Mouse (Mus musculus): ENCODE measurements at regions not wholly inside any gene's neighbourhood (a gene's known extent, or its start where the extent isn't known, plus 50 kb on each side); places are given as distances from the start of the nearest gene placed in this dataset.

DNA sequence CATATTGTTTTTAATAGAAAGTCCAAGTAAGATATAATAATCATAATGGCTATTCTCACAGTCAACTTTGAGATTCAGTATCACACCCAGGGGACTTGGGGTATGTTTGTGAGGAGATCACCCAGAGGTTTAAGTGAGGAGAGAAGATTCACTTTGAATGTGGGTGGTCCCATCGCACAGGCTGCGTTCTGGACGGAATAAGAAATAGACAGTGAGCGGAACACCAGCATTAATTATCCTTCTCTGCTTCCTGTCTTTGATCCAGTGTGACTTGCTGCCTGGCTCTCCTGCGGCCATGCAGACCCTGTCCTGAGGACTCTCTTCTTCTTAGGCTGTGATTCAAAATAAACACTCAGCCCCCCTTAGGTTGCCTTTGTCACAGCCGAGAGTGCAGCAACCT lies 60.6 kb upstream of the Kras start:
- no peak for DNase-seq

DNA sequence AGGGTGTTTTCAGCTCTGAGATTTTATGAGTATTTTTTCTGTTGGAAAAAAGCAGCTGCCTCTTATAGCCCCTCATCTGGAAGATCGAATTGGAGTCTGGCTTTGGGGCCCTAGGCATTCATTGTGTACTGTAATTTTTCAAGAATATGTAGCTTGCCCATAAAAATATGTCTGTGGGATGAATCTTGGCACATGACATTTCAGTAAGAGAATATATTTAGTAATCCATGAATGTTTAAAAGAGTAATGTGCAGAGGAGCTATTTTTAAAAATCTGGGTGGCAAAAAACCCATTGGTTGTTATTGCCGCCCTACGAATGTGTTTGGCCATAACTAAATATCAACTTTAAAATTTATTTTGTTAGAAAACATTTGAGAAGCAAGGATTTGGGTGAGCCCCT lies 59.0 kb upstream of the Kras start:
- no peak for DNase-seq

DNA sequence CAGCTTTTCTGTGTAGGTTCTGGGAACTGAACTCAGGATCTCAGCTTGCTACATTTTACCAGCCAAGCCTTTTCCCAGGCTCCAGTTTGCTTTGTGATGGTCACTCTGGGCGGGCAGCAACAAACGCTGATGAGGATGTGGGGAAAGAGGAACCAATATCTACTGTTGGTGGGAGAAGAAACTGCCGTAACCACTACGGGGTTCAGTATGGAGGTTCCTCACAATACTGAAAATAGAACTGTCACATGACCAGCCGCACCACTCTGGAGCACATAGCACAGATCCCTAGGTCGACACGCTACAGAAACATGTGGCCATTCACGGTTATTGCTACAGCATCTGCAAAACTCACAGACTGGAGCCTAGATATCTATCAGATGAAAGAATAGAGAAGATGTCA lies 57.2 kb upstream of the Kras start:
- DNase-seq, result no peak

DNA sequence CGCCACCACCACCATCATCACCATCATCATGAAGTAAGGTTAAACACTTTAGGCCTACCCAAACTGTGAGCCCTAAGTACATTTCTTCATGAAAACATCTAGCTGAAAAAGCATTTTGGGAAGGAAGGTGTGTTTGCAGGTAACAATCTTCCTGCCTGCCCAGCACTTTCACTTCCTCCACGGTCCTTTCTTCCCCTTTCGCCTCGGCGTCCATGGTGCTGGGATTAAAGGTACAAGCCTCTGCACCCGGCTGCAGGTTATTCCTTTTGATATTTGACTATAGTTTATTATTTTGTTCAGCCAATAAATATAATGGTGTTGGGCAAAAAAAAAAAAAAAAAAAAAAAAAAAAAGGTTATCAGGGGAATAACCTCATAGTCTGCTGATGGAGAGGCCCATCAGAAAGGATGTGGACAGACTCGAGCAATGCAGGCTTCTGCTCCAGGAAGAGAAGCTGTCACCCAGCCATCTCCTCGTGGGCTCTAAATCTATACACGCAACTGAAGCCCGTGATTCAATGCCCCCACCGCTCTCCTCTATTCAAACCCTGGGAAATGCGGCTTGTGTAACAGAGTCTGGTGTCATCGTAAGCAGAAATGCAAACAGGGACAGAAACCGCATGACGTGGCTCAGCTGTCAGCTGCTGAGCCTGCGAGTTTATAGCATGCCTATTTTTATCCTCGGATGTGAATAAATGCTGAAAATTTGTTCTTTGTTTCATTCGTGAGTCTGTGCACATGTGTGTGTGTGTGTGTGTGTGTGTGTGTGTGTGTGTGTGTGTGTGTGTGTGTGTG lies 56.5 kb upstream of the Kras start:
- no peak for DNase-seq

GRCm38 (mm10) chr6:145305669-145306068 lies 55.6 kb upstream of the Kras start:
- no peak for DNase-seq

DNA sequence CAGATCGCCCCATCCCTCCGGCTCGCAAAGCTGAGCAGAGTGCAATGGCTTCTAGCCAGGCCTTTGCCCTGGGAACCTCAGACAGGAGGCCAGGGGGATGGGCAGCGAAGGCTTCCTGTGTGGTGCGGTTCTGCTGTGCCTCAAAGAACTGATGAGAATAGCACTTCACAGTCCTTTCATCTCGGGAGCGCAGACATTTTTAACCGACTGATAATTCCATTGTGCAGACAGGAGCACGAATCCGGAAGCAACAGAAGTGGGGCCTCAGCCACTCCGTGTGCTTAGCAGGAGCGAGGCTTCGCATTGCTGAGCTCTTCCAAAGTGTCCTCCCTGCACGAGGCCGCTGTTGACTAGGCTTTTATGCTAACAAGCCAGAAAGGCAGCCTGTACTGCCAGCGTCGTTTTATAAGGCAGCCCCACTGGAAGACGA lies 53.6 kb upstream of the Kras start:
- DNase-seq, result peak; percentile 62 to 71

DNA sequence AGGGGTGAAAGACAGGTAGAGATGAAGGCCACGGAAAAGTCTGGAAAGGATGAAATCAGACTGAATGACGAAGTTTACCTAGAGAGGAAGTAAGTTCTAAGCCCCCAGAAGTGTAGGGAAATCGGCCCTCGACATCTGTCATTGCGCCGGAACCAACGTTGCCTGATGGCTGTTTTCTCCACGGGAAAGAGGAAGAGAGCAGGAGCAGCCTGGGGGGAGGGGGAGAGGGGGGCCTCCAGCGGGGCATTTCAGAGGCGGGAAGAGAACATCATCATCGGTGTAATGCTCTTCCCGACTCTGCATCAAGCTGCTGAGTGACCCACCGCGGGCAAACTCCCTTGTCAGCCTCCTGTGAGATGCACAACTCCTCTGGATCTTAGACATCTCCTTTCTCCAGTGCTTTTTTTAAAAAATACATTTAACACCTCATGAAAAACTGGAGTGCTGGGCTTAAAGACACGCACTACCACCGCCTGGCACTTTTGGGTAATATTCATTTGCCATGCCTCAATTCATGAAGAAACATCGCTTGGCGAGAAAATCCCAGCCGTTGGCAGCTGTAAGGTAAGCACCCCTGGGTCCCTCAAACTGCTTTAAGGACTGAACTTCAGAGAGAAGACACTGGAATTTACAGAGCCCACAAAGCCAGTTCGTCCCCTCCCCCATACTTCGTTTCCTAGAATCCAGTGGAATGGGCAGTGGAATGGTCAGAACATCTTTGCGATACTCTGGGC lies 53.0 kb upstream of the Kras start:
- peak in 1 of 2 experiments; percentile 6 for DNase-seq

GRCm38 (mm10) chr6:145302105-145302504 lies 52.1 kb upstream of the Kras start:
- no peak for DNase-seq

DNA sequence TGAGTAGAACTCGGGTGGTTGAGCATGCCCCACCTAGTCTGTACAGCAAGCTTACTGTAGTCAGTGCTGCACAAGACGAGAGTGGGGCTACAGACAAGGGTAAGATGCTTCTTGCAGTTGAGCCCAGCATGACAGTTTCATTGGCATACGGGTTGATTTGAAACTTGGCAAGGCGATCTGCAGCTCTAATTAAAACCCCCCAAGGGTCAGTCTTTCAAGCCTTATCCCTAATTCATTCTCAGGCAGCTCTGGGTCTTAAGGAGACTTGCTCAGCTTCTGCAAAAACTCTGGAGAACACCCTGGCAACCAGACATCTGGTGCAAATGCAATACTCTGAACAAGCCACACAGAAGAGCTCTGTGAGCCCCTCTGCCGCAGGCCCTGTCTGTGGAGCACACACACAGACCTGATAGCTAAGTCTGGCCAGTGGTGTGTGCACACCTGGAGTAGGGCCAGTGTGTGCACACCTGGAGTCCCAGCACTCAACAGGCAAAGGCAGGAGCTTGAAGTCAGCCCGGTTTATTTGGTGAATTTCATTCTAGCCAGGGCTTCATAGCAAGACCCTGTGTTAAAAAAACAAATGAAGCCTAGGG lies 50.3 kb upstream of the Kras start:
- no peak for DNase-seq
